Mouse (Mus musculus) CH12.LX (cell line): Measurements from ENCODE around the gene Dio3. TPM values are rescaled to one million over a fixed set of nuclear protein-coding genes. Genes with fewer than 3 reads are reported as not detected.

ENCODE experiments used
- DNase-seq: peaks from one replicate; pipeline ENCODE4 v3.0.0-alpha.2; 2013; ENCODE audit errors: extremely low read depth
- H3K27ac ChIP-seq: 2 replicates; pipeline ENCODE4 v1.5.1; 2012; ENCODE audit warnings: low read depth, mild to moderate bottlenecking, control low read depth, moderate library complexity; ENCODE audit not compliant: insufficient read depth
- H3K27me3 ChIP-seq: replicated peaks from 2 replicates; pipeline ENCODE3; 2012; ENCODE audit warnings: inconsistent platforms
- H3K36me3 ChIP-seq, 2 experiments: replicated peaks in 1 of 2; 2 replicates each; pipeline versions ENCODE3 to v1.6.1; 2012; ENCODE audit warnings: inconsistent platforms in 1 of 2, low read length in 1 of 2, mild to moderate bottlenecking in 1 of 2, mixed read lengths in 1 of 2, moderate library complexity in 1 of 2; ENCODE audit not compliant: control insufficient read depth in 1 of 2, insufficient read depth in 1 of 2
- H3K4me1 ChIP-seq, 2 experiments: 2 replicates each; pipeline ENCODE4 v1.6.1; 2012; ENCODE audit warnings: inconsistent platforms in 1 of 2, moderate library complexity in 1 of 2; ENCODE audit not compliant: insufficient read depth in 2 of 2, control insufficient read depth in 1 of 2
- H3K4me2 ChIP-seq: 2 replicates; pipeline ENCODE4 v1.6.1; 2012; ENCODE audit warnings: low read depth, mild to moderate bottlenecking, control low read depth; ENCODE audit not compliant: poor library complexity, insufficient read depth, severe bottlenecking
- H3K4me3 ChIP-seq, 3 experiments: fragments of 150-350 bp in 1 of 3; sonication (generic) in 1 of 3; replicated peaks in 1 of 3; 2 replicates each; pipeline versions ENCODE3 to v1.5.1; 2011 to 2012; ENCODE audit warnings: low read depth in 2 of 3, low read length in 2 of 3, mild to moderate bottlenecking in 2 of 3, moderate library complexity in 2 of 3, control low read depth in 1 of 3, improper control_type of control experiment in 1 of 3, inconsistent platforms in 1 of 3, mixed read lengths in 1 of 3; ENCODE audit not compliant: poor library complexity in 1 of 3
- H3K79me2 ChIP-seq: replicated peaks from 2 replicates; pipeline ENCODE4 v1.6.1; 2012; ENCODE audit warnings: mild to moderate bottlenecking, moderate library complexity; ENCODE audit not compliant: control insufficient read depth, poor library complexity, insufficient read depth, severe bottlenecking; ENCODE audit errors: extremely low read depth
- H3K9ac ChIP-seq: 2 replicates; pipeline ENCODE4 v1.6.1; 2012; ENCODE audit warnings: low read depth, mild to moderate bottlenecking, control low read depth, moderate library complexity; ENCODE audit not compliant: insufficient read depth
- H3K9me3 ChIP-seq: replicated peaks from 2 replicates; pipeline ENCODE3; 2012; ENCODE audit warnings: low read length, inconsistent platforms, mixed read lengths
- CHD2 ChIP-seq: IDR thresholded peaks from 2 replicates; pipeline ENCODE4 v1.6.1; 2011; ENCODE audit warnings: low read length, improper control_type of control experiment
- CTCF ChIP-seq, 2 experiments: IDR thresholded peaks in 1 of 2; conservative IDR thresholded peaks in 1 of 2; 2 replicates each; pipeline ENCODE4 v1.5.1; 2011 to 2012; ENCODE audit warnings: low read depth in 2 of 2, low read length in 2 of 2, improper control_type of control experiment in 1 of 2, inconsistent platforms in 1 of 2, mild to moderate bottlenecking in 1 of 2, moderate library complexity in 1 of 2
- ETS1 ChIP-seq: conservative IDR thresholded peaks from 2 replicates; pipeline ENCODE4 v1.6.1; 2012; ENCODE audit warnings: low read depth, mild to moderate bottlenecking, inconsistent platforms, low read length, improper control_type of control experiment, moderate library complexity
- HCFC1 ChIP-seq: IDR thresholded peaks from 2 replicates; pipeline ENCODE4 v1.6.1; 2012; ENCODE audit warnings: low read depth, mild to moderate bottlenecking, inconsistent platforms, low read length, improper control_type of control experiment
- JUN ChIP-seq: IDR thresholded peaks from 2 replicates; pipeline ENCODE4 v1.6.1; 2011; ENCODE audit warnings: low read depth, mild to moderate bottlenecking, low read length, improper control_type of control experiment, moderate library complexity; ENCODE audit not compliant: insufficient read depth
- JUND ChIP-seq: conservative IDR thresholded peaks from 2 replicates; pipeline ENCODE4 v1.6.1; 2011; ENCODE audit warnings: low read depth, low read length, improper control_type of control experiment
- KAT2A ChIP-seq: IDR thresholded peaks from 2 replicates; pipeline ENCODE4 v1.6.1; 2012; ENCODE audit warnings: low read length, improper control_type of control experiment, inconsistent platforms; ENCODE audit not compliant: insufficient replicate concordance
- MAX ChIP-seq: IDR thresholded peaks from 2 replicates; pipeline ENCODE4 v1.6.1; 2011; ENCODE audit warnings: low read length, improper control_type of control experiment
- MAZ ChIP-seq: IDR thresholded peaks from 2 replicates; pipeline ENCODE4 v1.6.1; 2012; ENCODE audit warnings: low read depth, mild to moderate bottlenecking, inconsistent platforms, low read length, improper control_type of control experiment, moderate library complexity
- MYC ChIP-seq: IDR thresholded peaks from 2 replicates; pipeline ENCODE4 v1.6.1; 2011; ENCODE audit warnings: low read depth, mild to moderate bottlenecking, improper control_type of control experiment, low read length
- NRF1 ChIP-seq: IDR thresholded peaks from 2 replicates; pipeline ENCODE4 v1.6.1; 2014; ENCODE audit warnings: low read depth, mild to moderate bottlenecking, inconsistent platforms, low read length, improper control_type of control experiment, moderate library complexity
- PAX5 ChIP-seq: IDR thresholded peaks from 2 replicates; pipeline ENCODE4 v1.6.1; 2012; ENCODE audit warnings: low read length, inconsistent platforms, mixed read lengths
- POLR2A ChIP-seq: IDR thresholded peaks from 2 replicates; pipeline ENCODE4 v1.6.1; 2011; ENCODE audit warnings: low read depth, mild to moderate bottlenecking, improper control_type of control experiment, low read length
- POLR2AphosphoS2 ChIP-seq: IDR thresholded peaks from 2 replicates; pipeline ENCODE4 v1.6.1; 2011; ENCODE audit warnings: low read depth, low read length, improper control_type of control experiment
- RAD21 ChIP-seq: IDR thresholded peaks from 2 replicates; pipeline ENCODE4 v1.6.1; 2011; ENCODE audit warnings: low read depth, mild to moderate bottlenecking, low read length, improper control_type of control experiment, moderate library complexity
- TCF12 ChIP-seq: IDR thresholded peaks from 2 replicates; pipeline ENCODE4 v1.6.1; 2014; ENCODE audit warnings: low read depth, mild to moderate bottlenecking, inconsistent platforms, low read length, improper control_type of control experiment
- USF1 ChIP-seq: IDR thresholded peaks from 2 replicates; pipeline ENCODE4 v1.6.1; 2014; ENCODE audit warnings: low read depth, mild to moderate bottlenecking, inconsistent platforms, low read length, improper control_type of control experiment
- USF2 ChIP-seq: conservative IDR thresholded peaks from 2 replicates; pipeline ENCODE4 v1.6.1; 2011; ENCODE audit warnings: low read depth, low read length, improper control_type of control experiment
- ZC3H11A ChIP-seq: IDR thresholded peaks from 2 replicates; pipeline ENCODE4 v1.6.1; 2012; ENCODE audit warnings: low read depth, mild to moderate bottlenecking, inconsistent platforms, low read length, improper control_type of control experiment
- ZKSCAN1 ChIP-seq: IDR thresholded peaks from 2 replicates; pipeline ENCODE4 v1.6.1; 2012; ENCODE audit warnings: low read depth, inconsistent platforms, low read length, improper control_type of control experiment, borderline replicate concordance
- ZMIZ1 ChIP-seq: IDR thresholded peaks from 2 replicates; pipeline ENCODE4 v1.6.1; 2012; ENCODE audit warnings: low read depth, mild to moderate bottlenecking, inconsistent platforms, low read length, improper control_type of control experiment
- ZNF384 ChIP-seq: IDR thresholded peaks from 2 replicates; pipeline ENCODE4 v1.6.1; 2012; ENCODE audit warnings: low read depth, low read length, improper control_type of control experiment, inconsistent platforms
- dilution Hi-C: fragments of 300-500 bp; cut with MboI; formaldehyde crosslinking; loops from 2 replicates; pipeline ENCODE4 v1.14.3; 2020; ENCODE audit warnings: low sequenced_read_pairs; ENCODE audit not compliant: extremely low pct_unique_long_range_greater_than_20kb, extremely low pct_ligation_motif_present
- in situ Hi-C: fragments of 300-500 bp; cut with MboI; formaldehyde crosslinking; loops from 3 replicates; pipeline ENCODE4 v1.14.3; 2019; ENCODE audit warnings: low sequenced_read_pairs, low pct_ligation_motif_present, low pct_unique_long_range_greater_than_20kb, mixed read lengths
- polyA plus RNA-seq: library from polyadenylated mRNA; unstranded; fragments of >175 nt; gene quantifications from 2 replicates; pipeline ENCODE4 v1.2.1, GENCODE M21; 2012; ENCODE audit warnings: low read depth; ENCODE audit not compliant: insufficient read length
- total RNA-seq, 2 experiments: library from RNA; depleted of rRNA; stranded (reverse); fragments of 300-350 nt in 1 of 2; fragments of >200 nt in 1 of 2; gene quantifications; 2 replicates each; pipeline ENCODE4 v1.2.3; 2012 to 2014

Dio3 gene
- total and polyA plus RNA-seq, 3 experiments: not detected

DNA sequence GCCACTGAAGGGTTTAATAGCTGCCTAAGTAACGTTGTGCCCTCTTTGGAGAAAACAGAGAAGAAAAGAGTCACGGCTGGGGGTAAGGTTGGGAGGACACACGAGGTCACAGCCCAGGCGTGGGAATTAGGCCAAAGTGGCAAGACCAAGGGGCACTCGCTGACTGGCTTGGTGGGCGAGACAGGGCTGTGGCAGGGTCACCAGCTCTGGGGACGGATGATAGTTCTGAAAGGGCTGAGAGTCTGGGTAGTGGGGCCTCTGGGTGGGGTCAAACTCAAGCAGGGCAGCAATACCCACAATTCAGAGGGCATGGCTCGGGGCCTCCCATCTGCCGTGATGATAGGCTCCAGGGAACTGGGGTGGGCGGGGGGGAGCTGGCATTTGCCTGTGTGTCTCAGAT lies 23.1 kb upstream of the Dio3 start:
- Histone ChIP-seq H3K27me3 (peaks cover 9% of the 10 kb centered on the region), H3K79me2 (no peaks in the 10 kb centered on the region), H3K36me3 (no peaks in the 10 kb centered on the region), H3K4me3 (no peak overlapping the region), H3K9me3 (peaks cover 64% of the 10 kb centered on the region), H3K4me2 (no peak overlapping the region), H3K27ac (no peak overlapping the region), H3K4me1 (no peaks in the 10 kb centered on the region), H3K9ac (no peak overlapping the region)
- no peak for DNase-seq
- dilution Hi-C loops (no loop called here), in situ Hi-C loops (no loop called here)
- TF ChIP-seq ZC3H11A (no peak), MAX (no peak), ZKSCAN1 (no peak), USF1 (no peak), JUN (no peak), TCF12 (no peak), MYC (no peak), ZMIZ1 (no peak), ZNF384 (no peak)

DNA sequence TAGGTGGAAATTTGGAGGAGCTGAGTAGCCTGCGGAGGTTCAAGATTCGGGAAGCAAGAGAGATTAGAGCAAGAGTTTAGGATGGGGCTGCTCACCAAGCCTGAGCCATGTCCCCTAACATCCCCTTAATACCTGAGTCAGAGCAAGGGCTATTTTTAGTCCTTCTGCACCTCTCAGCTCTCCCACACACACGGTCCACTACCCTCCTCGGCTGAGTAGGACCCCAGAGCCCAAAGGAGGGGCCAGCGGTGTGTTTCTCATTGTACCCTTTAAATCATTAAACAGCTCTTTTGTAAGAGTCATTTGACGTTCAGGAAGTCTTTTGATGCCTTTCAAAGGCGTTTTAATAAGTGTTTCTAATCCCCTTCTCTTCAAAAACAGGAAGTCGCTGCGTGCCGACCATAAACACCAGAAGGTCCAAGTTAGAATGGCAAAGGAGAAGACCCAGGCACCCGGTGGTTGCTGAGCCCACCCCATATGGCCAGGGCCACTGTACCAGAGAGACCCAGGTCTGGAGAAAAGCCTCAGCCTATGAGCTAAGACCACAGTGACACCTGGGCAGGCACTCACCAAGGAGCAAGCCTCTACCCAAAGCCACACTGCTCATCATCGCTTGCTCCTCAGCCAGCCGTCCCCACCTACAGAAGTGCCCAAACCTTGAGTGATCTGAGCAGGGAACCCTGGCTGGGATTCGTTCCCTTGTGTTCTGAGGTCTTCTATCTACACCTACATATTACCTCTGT lies 22.2 kb upstream of the Dio3 start:
- no peak overlapping the region for H3K9ac ChIP-seq
- dilution Hi-C loops (no loop called here), in situ Hi-C loops (no loop called here)
- no peaks in the 10 kb centered on the region for H3K36me3 ChIP-seq
- peaks cover 64% of the 10 kb centered on the region for H3K9me3 ChIP-seq
- H3K4me1 ChIP-seq: no peaks in the 10 kb centered on the region
- H3K4me2 ChIP-seq: no peak overlapping the region
- no peak overlapping the region for H3K27ac ChIP-seq
- no peak overlapping the region for H3K4me3 ChIP-seq
- no peak for TF ChIP-seq ZC3H11A
- no peak for TF ChIP-seq MAZ
- TF ChIP-seq MYC: no peak
- TF ChIP-seq HCFC1: no peak
- no peak for TF ChIP-seq POLR2AphosphoS2
- no peak for TF ChIP-seq JUND
- TF ChIP-seq POLR2A: no peak
- TF ChIP-seq KAT2A: no peak
- TF ChIP-seq NRF1: no peak
- no peak for TF ChIP-seq ZNF384
- TF ChIP-seq PAX5: no peak
- no peak for TF ChIP-seq RAD21
- TF ChIP-seq TCF12: no peak
- TF ChIP-seq ETS1: no peak
- TF ChIP-seq CHD2: no peak
- no peak for TF ChIP-seq CTCF (conservative IDR thresholded peaks at IDR 0.05 in 1 of 2, IDR thresholded peaks at IDR 0.05 in 1 of 2; ENCODE audit: low read depth in 2 of 2, low read length in 2 of 2)
- TF ChIP-seq JUN: no peak
- no peak for TF ChIP-seq USF2
- H3K27me3 ChIP-seq: peaks cover 9% of the 10 kb centered on the region
- DNase-seq: no peak
- no peaks in the 10 kb centered on the region for H3K79me2 ChIP-seq
